Mouse (Mus musculus) hindlimb bud, embryonic 11.5 days (tissue): ENCODE data around the gene Mroh2a.
"Not testable (repeated sequence)": the region's sequence is repeated elsewhere in the genome, so short reads cannot be mapped to it uniquely, and the experiment has no call there.

ENCODE experiments used
- DNase-seq: peaks from one replicate; pipeline ENCODE4 v3.0.0-alpha.2; 2012; ENCODE audit warnings: low read depth, low spot score; ENCODE audit errors: extremely low spot score

The Mroh2a gene

DNA sequence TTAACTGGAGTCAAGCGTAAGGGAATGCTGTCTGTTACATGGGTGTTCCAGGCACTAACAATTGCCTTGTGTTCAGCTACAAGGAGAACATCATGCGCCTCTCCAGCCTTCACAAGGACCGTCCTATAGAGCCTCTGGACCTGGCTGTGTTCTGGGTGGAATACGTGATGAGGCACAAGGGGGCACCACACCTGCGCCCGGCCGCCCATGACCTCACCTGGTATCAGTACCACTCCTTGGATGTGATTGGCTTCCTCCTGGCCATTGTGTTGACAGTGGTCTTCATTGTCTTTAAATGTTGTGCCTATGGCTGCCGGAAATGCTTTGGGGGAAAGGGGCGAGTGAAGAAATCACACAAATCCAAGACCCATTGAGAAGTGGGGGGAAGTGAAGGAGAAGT lies 8.7 kb upstream of the Mroh2a start:
- DNase-seq: no peak

- no peak for DNase-seq
Observed at GRCm38 (mm10) chr1:88218591-88218990, 8.2 kb upstream of the Mroh2a start.

DNA sequence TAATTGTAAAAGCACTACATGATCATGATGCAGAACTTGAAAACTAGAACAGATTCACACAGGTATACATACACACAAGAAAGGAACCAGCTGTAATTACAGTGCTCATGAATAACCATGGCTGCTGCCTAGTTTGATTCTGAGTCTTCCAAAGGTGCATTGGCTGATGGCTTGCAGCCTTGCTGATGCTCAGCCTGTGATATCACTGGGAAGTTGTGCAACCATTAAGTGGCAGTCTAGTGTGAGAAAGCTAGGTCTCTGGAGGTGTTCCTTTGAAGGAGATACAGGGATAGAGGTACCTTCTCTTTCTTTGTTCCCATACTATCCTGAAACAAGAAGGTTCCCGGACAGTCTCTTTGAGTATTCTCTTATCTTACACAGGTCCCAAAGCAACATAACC lies 7.7 kb upstream of the Mroh2a start:
- no peak for DNase-seq

DNA sequence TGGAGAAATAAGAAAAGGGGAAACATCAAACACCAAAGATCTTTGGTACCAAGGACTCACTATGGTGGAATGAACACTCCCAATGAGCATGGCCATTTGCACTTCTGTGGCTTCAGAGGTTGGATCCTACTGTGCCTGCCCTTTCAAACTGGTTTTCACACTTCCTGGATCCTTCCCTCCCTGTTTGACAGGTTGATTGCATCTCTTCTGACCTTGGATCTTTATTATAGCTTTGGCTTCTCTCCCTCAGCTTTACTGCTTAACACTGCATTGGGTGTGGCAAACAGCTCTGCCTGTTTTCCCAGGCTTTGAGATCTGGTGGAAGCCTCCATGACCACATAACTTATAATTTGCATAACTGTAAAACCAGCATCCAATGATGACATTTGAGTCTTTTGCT lies 6.5 kb upstream of the Mroh2a start:
- no peak for DNase-seq

- DNase-seq: no peak
Observed at GRCm38 (mm10) chr1:88222216-88222615, 4.6 kb upstream of the Mroh2a start.

- not testable (repeated sequence) for DNase-seq
Observed at GRCm38 (mm10) chr1:88223011-88223515, 3.7 kb upstream of the Mroh2a start.

DNA sequence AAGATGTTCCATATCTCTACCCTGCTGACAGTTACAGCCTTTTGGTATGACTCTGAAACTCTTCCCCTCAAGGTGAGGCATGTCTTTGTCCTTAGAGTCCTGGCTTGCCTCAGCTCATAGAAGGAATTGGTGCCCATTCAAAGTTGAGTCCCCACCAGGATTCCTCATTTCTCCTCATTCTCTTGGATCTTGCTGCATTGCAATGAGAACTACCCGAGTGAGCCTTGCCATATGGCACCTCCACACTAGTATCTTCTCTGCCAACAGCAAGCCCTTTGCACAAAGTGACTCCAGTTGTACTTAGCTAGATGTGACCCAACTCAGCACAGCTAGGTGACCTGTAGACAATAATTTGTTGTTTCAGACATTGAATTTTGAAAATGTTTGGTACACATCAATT lies 3.2 kb upstream of the Mroh2a start:
- DNase-seq: no peak

- DNase-seq: no peak
Observed at GRCm38 (mm10) chr1:88224029-88224776, 2.6 kb upstream of the Mroh2a start.

- not testable (repeated sequence) for DNase-seq
Observed at GRCm38 (mm10) chr1:88225301-88225700, 1.5 kb upstream of the Mroh2a start.

DNA sequence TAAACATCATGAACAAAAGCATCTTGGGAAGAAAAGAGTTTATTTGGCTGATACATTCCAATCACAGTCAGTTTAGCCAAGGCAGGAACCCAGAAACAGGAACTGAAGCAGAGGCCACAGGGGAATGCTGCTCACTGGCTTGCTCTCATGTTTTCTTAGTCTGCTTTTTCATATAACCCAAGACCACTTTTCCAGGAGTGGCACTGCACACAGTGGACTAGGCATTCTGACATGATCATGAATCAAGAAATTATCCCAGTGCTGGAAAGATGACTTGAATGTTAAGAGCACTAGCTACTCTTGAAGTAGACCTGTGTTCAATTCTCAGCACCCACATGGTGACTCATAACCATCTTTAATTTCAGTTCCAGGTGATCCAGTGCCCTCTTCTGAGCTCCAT lies 1.0 kb upstream of the Mroh2a start:
- no peak for DNase-seq

DNA sequence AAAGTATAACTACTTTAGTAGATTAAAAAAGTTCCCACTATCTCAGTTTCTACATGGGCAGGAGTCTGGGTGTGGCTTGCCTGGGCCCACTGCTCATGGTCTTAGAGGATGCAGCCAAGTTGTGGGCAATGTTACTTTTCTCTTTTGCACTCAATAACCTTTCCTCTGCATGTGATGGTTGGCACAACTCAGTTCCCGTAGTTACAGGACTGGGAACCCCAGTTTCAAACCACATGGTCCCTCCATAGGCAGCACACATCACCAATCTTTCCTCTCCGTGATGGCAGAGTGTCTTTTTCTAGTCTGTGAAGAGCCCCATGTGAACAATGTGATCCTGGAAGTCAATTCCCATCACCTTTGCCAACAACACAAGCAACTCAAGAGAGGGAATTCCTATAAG lies 696 bp downstream of the Mroh2a start:
- DNase-seq: no peak

- DNase-seq: no peak
Observed at GRCm38 (mm10) chr1:88228121-88228520, 1.3 kb downstream of the Mroh2a start.

- no peak for DNase-seq
Observed at GRCm38 (mm10) chr1:88229566-88229965, 2.8 kb downstream of the Mroh2a start.

DNA sequence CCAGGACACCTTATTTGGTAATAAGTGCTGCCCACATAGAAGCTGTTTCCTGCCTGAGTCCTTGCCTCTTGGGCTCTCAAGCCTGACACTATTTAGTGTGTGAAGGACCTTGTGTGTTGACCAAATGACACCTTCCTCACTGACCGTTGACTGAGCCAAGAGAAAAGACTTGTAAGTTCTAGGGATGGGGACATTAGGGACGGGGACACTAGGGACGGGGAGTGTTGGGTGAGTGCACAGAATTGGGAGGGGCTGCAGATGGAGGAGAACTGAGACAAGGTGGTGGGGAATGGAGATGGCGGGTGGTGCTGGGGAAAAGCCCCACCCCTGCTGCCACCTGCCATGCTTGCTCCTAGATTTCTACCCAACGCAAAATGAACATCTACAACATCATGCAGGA lies 3.2 kb downstream of the Mroh2a start:
- no peak for DNase-seq

DNA sequence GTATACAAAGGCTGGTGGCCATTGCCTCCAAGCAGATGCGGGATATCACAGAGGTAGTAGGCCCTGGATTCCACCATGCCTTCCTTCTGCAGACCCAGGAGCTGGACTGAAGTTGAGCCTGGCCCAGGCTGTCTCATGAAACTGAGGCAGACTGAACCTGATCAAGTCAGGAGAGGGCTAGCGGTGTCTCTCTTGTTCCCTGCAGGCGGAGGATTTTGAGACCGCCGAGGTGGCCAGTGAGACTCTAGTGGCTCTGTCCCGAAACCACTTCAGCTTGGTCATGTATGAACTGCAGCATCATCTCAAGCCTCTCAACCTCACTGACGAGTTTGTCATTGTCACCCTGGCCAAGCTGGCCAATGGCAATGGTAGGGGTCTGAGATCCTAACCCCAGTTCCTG lies 3.6 kb downstream of the Mroh2a start:
- no peak for DNase-seq

DNA sequence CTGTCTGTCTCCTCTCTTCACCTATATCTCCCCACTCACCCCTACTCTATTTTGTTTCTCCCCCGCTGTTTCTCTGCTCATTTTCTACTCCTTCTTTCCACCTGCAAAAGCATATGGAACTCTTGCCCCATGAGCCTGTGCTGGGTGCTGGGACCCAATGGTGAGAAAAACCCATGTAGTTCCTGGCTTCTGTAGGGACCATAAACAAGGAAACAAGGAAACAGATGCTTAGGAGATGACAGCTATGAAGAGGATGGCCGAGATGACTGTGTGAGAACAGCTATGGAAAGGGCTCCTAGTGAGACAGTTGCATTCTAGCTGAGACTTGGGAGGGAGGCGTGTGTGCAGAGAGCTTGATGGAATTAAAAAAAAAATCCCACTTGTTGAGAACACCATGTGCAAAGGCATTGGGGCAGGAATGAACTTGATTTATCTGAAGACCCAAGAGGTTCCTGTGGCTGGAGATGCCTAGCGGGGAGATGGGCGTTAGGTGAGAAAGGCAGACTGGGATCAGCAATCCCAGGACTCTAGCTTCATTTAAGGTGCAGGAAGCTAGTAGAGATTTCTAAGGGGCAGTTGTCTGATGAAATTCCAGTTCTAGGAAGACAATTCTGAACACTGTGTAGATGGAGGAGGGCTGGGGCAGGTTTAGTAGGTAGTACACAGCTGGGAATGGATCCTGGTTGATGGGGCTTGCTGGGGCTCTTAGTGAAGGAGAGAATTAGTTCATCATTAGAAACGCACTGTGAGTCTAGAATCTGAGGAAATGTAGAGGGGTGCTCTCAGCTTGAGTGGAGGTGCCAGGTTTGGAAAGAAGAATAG lies 4.4 kb downstream of the Mroh2a start:
- no peak for DNase-seq

DNA sequence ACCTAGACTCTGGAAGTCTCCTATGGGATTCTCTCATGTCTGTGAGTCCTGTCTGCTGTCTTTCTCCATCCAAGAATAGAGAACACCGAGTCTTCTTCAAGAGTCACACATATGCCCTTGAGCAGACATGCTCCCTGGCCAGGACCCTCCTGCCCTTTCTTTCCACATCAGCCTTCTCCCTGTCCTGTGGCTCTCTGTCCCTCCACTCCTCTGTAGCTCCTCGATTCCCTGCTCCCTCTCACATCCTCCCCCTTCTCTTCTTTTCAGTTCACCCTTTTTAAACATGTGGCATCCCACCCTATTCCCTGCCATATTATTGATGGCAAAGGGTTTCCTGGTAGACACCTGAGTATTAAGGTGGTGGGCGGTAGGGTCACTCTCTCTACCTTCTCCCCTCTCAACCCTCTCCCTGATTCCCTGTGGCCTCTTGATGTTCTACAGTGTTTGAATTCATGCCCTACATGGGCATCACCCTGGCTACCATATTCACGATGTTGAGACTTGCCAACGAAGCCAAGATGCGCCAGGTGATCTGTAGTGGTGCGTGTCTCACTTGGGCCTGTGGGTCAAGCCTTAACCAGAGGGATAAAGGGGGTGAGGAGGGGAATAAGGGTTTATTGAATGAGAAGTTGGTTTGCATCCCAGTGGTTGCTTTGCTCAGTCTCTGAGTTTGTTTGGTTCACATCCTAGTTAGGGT lies 5.2 kb downstream of the Mroh2a start:
- DNase-seq: no peak

GRCm38 (mm10) chr1:88232664-88233380 lies 6.0 kb downstream of the Mroh2a start:
- DNase-seq: no peak

DNA sequence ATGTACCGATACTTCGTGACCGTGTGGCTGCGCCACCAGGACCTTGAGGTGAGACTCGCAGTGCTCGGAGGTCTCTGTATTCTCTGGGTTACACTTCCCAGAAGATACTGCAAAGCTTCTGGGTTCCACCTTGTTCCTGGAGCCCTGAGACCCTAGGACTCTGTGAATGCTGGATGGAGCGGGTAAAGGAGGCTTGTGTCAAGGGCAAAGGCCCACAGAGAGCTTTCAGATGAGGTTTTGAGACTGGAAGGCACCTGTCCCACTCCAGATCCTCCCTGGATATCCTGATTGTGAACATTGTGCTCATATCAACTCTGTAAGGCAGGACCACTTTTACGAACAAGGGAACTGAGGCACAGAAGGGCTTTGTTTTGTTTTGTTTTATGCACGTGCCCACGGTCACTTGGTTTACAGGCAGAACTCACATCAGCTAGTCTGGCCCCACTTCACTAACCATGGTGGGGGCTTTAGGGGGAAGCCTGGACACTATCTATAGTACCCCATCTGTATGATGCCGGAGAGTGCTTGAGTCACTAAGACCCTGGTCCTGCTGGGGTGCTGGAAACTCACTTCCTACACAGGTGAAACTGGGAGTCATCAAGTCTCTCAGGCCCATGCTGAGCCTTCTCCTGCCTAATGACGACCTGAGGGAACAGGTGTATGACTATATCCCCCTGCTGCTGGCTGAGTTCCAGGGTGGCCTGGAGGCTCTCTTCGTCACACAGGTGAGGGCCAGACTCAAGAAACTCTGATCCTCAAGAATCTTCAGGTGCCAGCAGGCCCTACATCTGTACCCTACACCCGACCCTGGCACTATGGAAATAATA lies 6.8 kb downstream of the Mroh2a start:
- no peak for DNase-seq

GRCm38 (mm10) chr1:88234248-88234610 lies 7.4 kb downstream of the Mroh2a start:
- DNase-seq: no peak
